Mouse (Mus musculus): ENCODE data around the gene Hist1h3a.

- no peak for TF ChIP-seq GATA1 (IDR thresholded peaks at IDR 0.05; ENCODE audit: low read length)
- no peak for TF ChIP-seq TAL1 (IDR thresholded peaks at IDR 0.05; ENCODE audit: low read length)
These were observed 45.0 kb downstream of the Hist1h3a start for GRCm38 (mm10) chr13:23717176-23717575.

Measured in erythroblast, embryonic 14.5 days (primary cell).